Mouse (Mus musculus) bone marrow macrophage, adult 2 months (primary cell): ENCODE results near the gene Pbx4.

Source experiments
- CTCF ChIP-seq: IDR thresholded peaks from 2 replicates; pipeline ENCODE4 v1.5.1; 2012; ENCODE audit warnings: low read depth, mild to moderate bottlenecking, low read length, moderate library complexity
- POLR2A ChIP-seq: IDR thresholded peaks from 2 replicates; pipeline ENCODE4 v1.6.1; 2012; ENCODE audit warnings: mild to moderate bottlenecking, low read depth, low read length, borderline replicate concordance

DNA sequence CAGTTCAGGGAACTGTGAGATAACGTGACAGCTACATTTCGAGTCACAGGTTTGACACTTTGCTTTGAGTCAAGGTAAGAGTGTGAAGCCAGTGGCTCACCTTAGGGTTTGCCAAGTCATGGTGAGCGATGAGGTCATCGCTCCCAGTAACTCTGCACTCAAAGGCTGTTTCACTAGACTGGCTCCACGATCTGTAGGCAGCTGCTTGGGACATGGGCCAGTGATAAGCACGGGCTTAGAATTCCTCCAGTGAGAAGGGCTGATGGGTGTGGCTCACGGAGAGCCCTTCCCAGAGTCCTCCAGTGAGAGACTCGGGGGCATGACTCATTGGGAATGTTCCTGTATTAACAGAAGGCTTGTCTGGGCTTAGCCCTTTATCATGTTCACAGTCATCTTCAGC lies 16.7 kb downstream of the Pbx4 start:
- TF ChIP-seq CTCF, result no peak
- TF ChIP-seq POLR2A, result no peak
